Mouse (Mus musculus): ENCODE measurements around the gene Klc2. TPM values are rescaled to one million over a fixed set of nuclear protein-coding genes. Genes with fewer than 3 reads are reported as not detected.

Klc2 gene
- polyA plus RNA-seq, 1 experiment from 2014 or later = 30.4 TPM

- Histone ChIP-seq H3K27me3 (no peaks in the 10 kb centered on the region), H3K27ac (peak within 1 kb of the TSS; percentile 75), H3K9me3 (no peaks in the 10 kb centered on the region), H3K9ac (peak within 1 kb of the TSS; percentile 94), H3K4me2 (peak within 1 kb of the TSS; percentile 91), H3K4me1 (peaks cover 61% of the 10 kb centered on the region), H3K4me3 (peak within 1 kb of the TSS; percentile 79), H3K36me3 (peaks cover 44% of the 10 kb centered on the region)
- peak; percentile 50; the same call in 1 of the 2 replicates for ATAC-seq (ENCODE audit: insufficient number of reproducible peaks, insufficient read depth, low FRiP score, low TSS enrichment, low read depth)
- WGBS = 2% methylated on average over 38 of the region's 48 CpGs
These were observed 19.8 kb downstream of the Klc2 start, which contains the start of gene Cnih2 for GRCm38 (mm10) chr19:5098363-5099143. Cnih2 (minus strand) TSS chr19:5098521.

- Histone ChIP-seq H3K9ac (peak overlapping the region; percentile 94), H3K4me2 (peak overlapping the region; percentile 91), H3K4me1 (peaks cover 64% of the 10 kb centered on the region), H3K27ac (peak overlapping the region; percentile 75), H3K9me3 (no peaks in the 10 kb centered on the region), H3K36me3 (peaks cover 44% of the 10 kb centered on the region), H3K4me3 (peak overlapping the region; percentile 79), H3K27me3 (no peaks in the 10 kb centered on the region)
- ATAC-seq (ENCODE audit: insufficient number of reproducible peaks, insufficient read depth, low FRiP score, low TSS enrichment, low read depth) = peak; percentile 11; the same call in 1 of the 2 replicates
- WGBS = 3% methylated on average over 29 of the region's 31 CpGs
These were observed 20.6 kb downstream of the Klc2 start for GRCm38 (mm10) chr19:5097521-5098362.

- H3K4me2 ChIP-seq = peak overlapping the region; percentile 91
- 16% methylated on average over 9 of the region's 9 CpGs for WGBS
- peaks cover 64% of the 10 kb centered on the region for H3K4me1 ChIP-seq
- peaks cover 44% of the 10 kb centered on the region for H3K36me3 ChIP-seq
- no peak overlapping the region for H3K27ac ChIP-seq
- H3K27me3 ChIP-seq = no peaks in the 10 kb centered on the region
- peak overlapping the region; percentile 79; the same call in 1 of the 2 replicates for H3K4me3 ChIP-seq
- ATAC-seq (ENCODE audit: insufficient number of reproducible peaks, insufficient read depth, low FRiP score, low TSS enrichment, low read depth) = no peak
- peak overlapping the region; percentile 94; the same call in 1 of the 2 replicates for H3K9ac ChIP-seq
- no peaks in the 10 kb centered on the region for H3K9me3 ChIP-seq
These were observed 22.4 kb downstream of the Klc2 start for GRCm38 (mm10) chr19:5095887-5096474.

- Histone ChIP-seq H3K4me3 (peak overlapping the region; percentile 16; the same call in 1 of the 2 replicates), H3K9me3 (no peaks in the 10 kb centered on the region), H3K4me2 (peak overlapping the region; percentile 44), H3K27ac (peak overlapping the region; percentile 12; the same call in 1 of the 2 replicates), H3K4me1 (peaks cover 63% of the 10 kb centered on the region), H3K27me3 (no peaks in the 10 kb centered on the region), H3K9ac (peak overlapping the region; percentile 32; the same call in 1 of the 2 replicates), H3K36me3 (peaks cover 41% of the 10 kb centered on the region)
- ATAC-seq (ENCODE audit: insufficient number of reproducible peaks, insufficient read depth, low FRiP score, low TSS enrichment, low read depth) = no peak
- 47% methylated on average over 11 of the region's 11 CpGs for WGBS
These were observed 23.5 kb downstream of the Klc2 start for GRCm38 (mm10) chr19:5094746-5095417.

GRCm38 (mm10) chr19:5094243-5094632, 24.1 kb downstream of the Klc2 start:
- peak overlapping the region; percentile 16 for H3K4me3 ChIP-seq
- no peaks in the 10 kb centered on the region for H3K27me3 ChIP-seq
- H3K27ac ChIP-seq = peak overlapping the region; percentile 51

GRCm38 (mm10) chr19:5093481-5094242, 24.7 kb downstream of the Klc2 start:
- WGBS = 75% methylated on average over 12 of the region's 12 CpGs

More at GRCm38 (mm10) chr19:5094243-5094632, 24.1 kb downstream of the Klc2 start:
- Histone ChIP-seq H3K36me3 (peaks cover 38% of the 10 kb centered on the region), H3K9me3 (no peaks in the 10 kb centered on the region), H3K9ac (peak overlapping the region; percentile 32; the same call in 1 of the 2 replicates), H3K4me2 (peak overlapping the region; percentile 44), H3K4me1 (peaks cover 59% of the 10 kb centered on the region)
- ATAC-seq (ENCODE audit: insufficient number of reproducible peaks, insufficient read depth, low FRiP score, low TSS enrichment, low read depth) = no peak
- 2% methylated on average over 21 of the region's 21 CpGs for WGBS

GRCm38 (mm10) chr19:5092083-5092482, 26.3 kb downstream of the Klc2 start:
- Histone ChIP-seq H3K9me3 (no peaks in the 10 kb centered on the region), H3K27me3 (no peaks in the 10 kb centered on the region), H3K27ac (no peak overlapping the region), H3K4me2 (no peak overlapping the region), H3K36me3 (peaks cover 38% of the 10 kb centered on the region), H3K4me3 (no peak overlapping the region), H3K4me1 (peaks cover 50% of the 10 kb centered on the region), H3K9ac (no peak overlapping the region)
- WGBS = 88% methylated on average over 10 of the region's 10 CpGs
- no peak for ATAC-seq (ENCODE audit: insufficient number of reproducible peaks, insufficient read depth, low FRiP score, low TSS enrichment, low read depth)

More at GRCm38 (mm10) chr19:5093481-5094242, 24.7 kb downstream of the Klc2 start:
- no peaks in the 10 kb centered on the region for H3K27me3 ChIP-seq
- H3K9me3 ChIP-seq = no peaks in the 10 kb centered on the region
- H3K36me3 ChIP-seq = peaks cover 38% of the 10 kb centered on the region
- H3K4me3 ChIP-seq = no peak overlapping the region
- H3K9ac ChIP-seq = no peak overlapping the region
- peaks cover 57% of the 10 kb centered on the region for H3K4me1 ChIP-seq
- ATAC-seq (ENCODE audit: insufficient number of reproducible peaks, insufficient read depth, low FRiP score, low TSS enrichment, low read depth) = no peak
- H3K27ac ChIP-seq = peak overlapping the region; percentile 51; the same call in 1 of the 2 replicates
- no peak overlapping the region for H3K4me2 ChIP-seq

GRCm38 (mm10) chr19:5089324-5089723, 29.0 kb downstream of the Klc2 start:
- H3K27me3 ChIP-seq = peaks cover 22% of the 10 kb centered on the region
- ATAC-seq (ENCODE audit: insufficient number of reproducible peaks, insufficient read depth, low FRiP score, low TSS enrichment, low read depth) = no peak
- peak overlapping the region; percentile 79 for H3K4me3 ChIP-seq
- H3K4me1 ChIP-seq = peaks cover 36% of the 10 kb centered on the region
- H3K4me2 ChIP-seq = peak overlapping the region; percentile 90
- 89% methylated on average over 4 of the region's 4 CpGs for WGBS
- H3K9me3 ChIP-seq = no peaks in the 10 kb centered on the region
- H3K36me3 ChIP-seq = peaks cover 38% of the 10 kb centered on the region
- H3K27ac ChIP-seq = no peak overlapping the region
- peak overlapping the region; percentile 84 for H3K9ac ChIP-seq

GRCm38 (mm10) chr19:5087884-5088728, 30.3 kb downstream of the Klc2 start, which contains the start of gene Yif1a:
Yif1a (plus strand) TSS chr19:5088538.
- peak; percentile 87 for ATAC-seq (ENCODE audit: insufficient number of reproducible peaks, insufficient read depth, low FRiP score, low TSS enrichment, low read depth)
- WGBS = under 1% methylated on average over 58 of the region's 58 CpGs
- Histone ChIP-seq H3K27me3 (peaks cover 35% of the 10 kb centered on the region), H3K27ac (peak within 1 kb of the TSS; percentile 82), H3K9me3 (no peaks in the 10 kb centered on the region), H3K36me3 (peaks cover 31% of the 10 kb centered on the region), H3K4me3 (peak within 1 kb of the TSS; percentile 79), H3K9ac (peak within 1 kb of the TSS; percentile 84), H3K4me1 (peaks cover 26% of the 10 kb centered on the region), H3K4me2 (peak within 1 kb of the TSS; percentile 90)

All from embryonic facial prominence, embryonic 13.5 days (tissue).